In genomic region chr11:57532306-57532705, GRCm38 (mm10) we compare ENCODE assay signal across 20 mouse cellular contexts. TPM values are rescaled to one million over a fixed set of nuclear protein-coding genes. Genes with fewer than 3 reads are reported as not detected.
DNase-seq lines count a peak whose midpoint lies in the region; ATAC-seq lines count a peak whose summit lies in the region.
"Had no signal": no experiment of that assay in that cellular context is flagged by ENCODE, and none has a peak within 500 bp of the region (broad histone marks: within the 10 kb centered on the region; RNA-seq: fewer than 3 reads in every experiment).

No protein-coding gene starts in this region.

- no peaks in the 10 kb centered on the region for H3K9me3 ChIP-seq in heart, embryonic 16.5 days (replicated peaks; ENCODE audit: control insufficient read depth, low read length)
- H3K9me3 ChIP-seq in heart, embryonic 12.5 days (replicated peaks) = no peaks in the 10 kb centered on the region
- no peaks in the 10 kb centered on the region for H3K9me3 ChIP-seq in forebrain, embryonic 12.5 days
- no peaks in the 10 kb centered on the region for H3K9me3 ChIP-seq in forebrain, embryonic 15.5 days
- H3K9me3 ChIP-seq in midbrain, embryonic 12.5 days = no peaks in the 10 kb centered on the region
- H3K9me3 ChIP-seq: liver, embryonic 15.5 days had no signal

- no peak overlapping the region for H3K4me2 ChIP-seq in heart, embryonic 16.5 days (ENCODE audit: low read depth, low read length)
- no peak overlapping the region for H3K4me2 ChIP-seq in heart, embryonic 12.5 days
- H3K4me2 ChIP-seq in forebrain, embryonic 12.5 days = no peak overlapping the region
- H3K4me2 ChIP-seq in forebrain, embryonic 15.5 days (replicated peaks) = no peak overlapping the region
- no peak overlapping the region for H3K4me2 ChIP-seq in midbrain, embryonic 12.5 days (replicated peaks)
- H3K4me2 ChIP-seq: heart, embryonic 11.5 days; liver, embryonic 15.5 days had no signal

- ATAC-seq in heart, embryonic 16.5 days (replicated peaks; ENCODE audit: extremely low read depth, insufficient read depth, low FRiP score) = no peak
- ATAC-seq in heart, embryonic 12.5 days (ENCODE audit: insufficient number of reproducible peaks, low FRiP score) = no peak
- ATAC-seq in forebrain, embryonic 12.5 days (ENCODE audit: low FRiP score) = no peak
- no peak for ATAC-seq in forebrain, embryonic 15.5 days (replicated peaks)
- ATAC-seq in midbrain, embryonic 12.5 days (ENCODE audit: low FRiP score, low read depth) = no peak
- ATAC-seq: activated CD4-positive, CD25-positive, alpha-beta regulatory T cell, adult 4 months; Patski had no signal

- H3K4me3 ChIP-seq in heart, embryonic 16.5 days (ENCODE audit: low read length) = no peak overlapping the region
- H3K4me3 ChIP-seq in heart, embryonic 12.5 days = no peak overlapping the region
- no peak overlapping the region for H3K4me3 ChIP-seq in forebrain, embryonic 12.5 days (replicated peaks)
- no peak overlapping the region for H3K4me3 ChIP-seq in forebrain, embryonic 15.5 days
- H3K4me3 ChIP-seq in midbrain, embryonic 12.5 days = no peak overlapping the region
- H3K4me3 ChIP-seq: liver, embryonic 15.5 days; megakaryocyte, embryonic 14.5 days had no signal

- H3K27me3 ChIP-seq in heart, embryonic 16.5 days (ENCODE audit: control insufficient read depth, insufficient read depth, low read length) = no peaks in the 10 kb centered on the region
- no peaks in the 10 kb centered on the region for H3K27me3 ChIP-seq in heart, embryonic 12.5 days (replicated peaks)
- no peaks in the 10 kb centered on the region for H3K27me3 ChIP-seq in forebrain, embryonic 12.5 days
- H3K27me3 ChIP-seq in forebrain, embryonic 15.5 days = no peaks in the 10 kb centered on the region
- H3K27me3 ChIP-seq in midbrain, embryonic 12.5 days = no peaks in the 10 kb centered on the region
- H3K27me3 ChIP-seq: liver, embryonic 15.5 days; megakaryocyte, embryonic 14.5 days; Patski had no signal

- H3K4me1 ChIP-seq in heart, embryonic 16.5 days (ENCODE audit: control insufficient read depth, insufficient read depth, low read length) = peaks cover 10% of the 10 kb centered on the region
- peaks cover 5% of the 10 kb centered on the region for H3K4me1 ChIP-seq in heart, embryonic 12.5 days (replicated peaks)
- H3K4me1 ChIP-seq in forebrain, embryonic 12.5 days = peaks cover 16% of the 10 kb centered on the region
- peaks cover 40% of the 10 kb centered on the region for H3K4me1 ChIP-seq in forebrain, embryonic 15.5 days
- peaks cover 16% of the 10 kb centered on the region for H3K4me1 ChIP-seq in midbrain, embryonic 12.5 days
- H3K4me1 ChIP-seq: liver, embryonic 15.5 days had no signal

- 92% methylated on average over 4 of the region's 4 CpGs for WGBS in heart, embryonic 16.5 days
- 86% methylated on average over 4 of the region's 4 CpGs for WGBS in heart, embryonic 12.5 days
- WGBS in forebrain, embryonic 12.5 days = 93% methylated on average over 4 of the region's 4 CpGs
- WGBS in forebrain, embryonic 15.5 days = 91% methylated on average over 4 of the region's 4 CpGs
- WGBS in midbrain, embryonic 12.5 days = 88% methylated on average over 4 of the region's 4 CpGs

- DNase-seq in adrenal gland, postnatal 36 days = no peak
- DNase-seq in spleen, postnatal 4 days (ENCODE audit: low spot score in 2 of 2) = no peak
- no peak for DNase-seq in retina, embryonic 14.5 days (ENCODE audit: low spot score)
- DNase-seq: adrenal gland, postnatal 14 days; cerebellum, adult 8-10 months; gastrocnemius, postnatal 10 days; kidney, adult 2 months; kidney, postnatal 25 days; lung, postnatal 10 days; spleen, adult 18-20 months had no signal

- peaks cover 25% of the 10 kb centered on the region for H3K36me3 ChIP-seq in heart, embryonic 16.5 days (ENCODE audit: control insufficient read depth, insufficient read depth)
- peaks cover 50% of the 10 kb centered on the region for H3K36me3 ChIP-seq in heart, embryonic 12.5 days
- H3K36me3 ChIP-seq in forebrain, embryonic 12.5 days (replicated peaks) = peaks cover 46% of the 10 kb centered on the region
- H3K36me3 ChIP-seq in forebrain, embryonic 15.5 days = peaks cover 23% of the 10 kb centered on the region; the same call in 1 of the 2 replicates
- peaks cover 44% of the 10 kb centered on the region for H3K36me3 ChIP-seq in midbrain, embryonic 12.5 days

- H3K9ac ChIP-seq in heart, embryonic 16.5 days (ENCODE audit: low read length) = no peak overlapping the region
- H3K9ac ChIP-seq in heart, embryonic 12.5 days = no peak overlapping the region
- H3K9ac ChIP-seq in forebrain, embryonic 12.5 days = no peak overlapping the region
- no peak overlapping the region for H3K9ac ChIP-seq in forebrain, embryonic 15.5 days (replicated peaks)
- no peak overlapping the region for H3K9ac ChIP-seq in midbrain, embryonic 12.5 days (replicated peaks)
- H3K9ac ChIP-seq: liver, embryonic 15.5 days had no signal

- peak overlapping the region; percentile 16; the same call in 1 of the 2 replicates for H3K27ac ChIP-seq in heart, embryonic 16.5 days (ENCODE audit: low read length)
- no peak overlapping the region for H3K27ac ChIP-seq in heart, embryonic 12.5 days (ENCODE audit: poor library complexity, severe bottlenecking)
- H3K27ac ChIP-seq in forebrain, embryonic 12.5 days = peak overlapping the region; percentile 84; the same call in 1 of the 2 replicates
- peak overlapping the region; percentile 89 for H3K27ac ChIP-seq in forebrain, embryonic 15.5 days (replicated peaks)
- peak overlapping the region; percentile 85 for H3K27ac ChIP-seq in midbrain, embryonic 12.5 days (replicated peaks)
- H3K27ac ChIP-seq: liver, embryonic 15.5 days had no signal

RNA-seq across cellular contexts. Expression of gene Mfap3, which starts 13.8 kb away (rescaled TPM):
- 28.4 and 32.1 TPM in 2 replicates for polyA plus RNA-seq in heart, embryonic 16.5 days (2015; fragmentation: Nextera tagmentation; extraction: Ambion mirVana)
- 31.2 and 33.5 TPM in 2 replicates for polyA plus RNA-seq in heart, embryonic 12.5 days (2016; fragmentation: Nextera tagmentation; extraction: Ambion mirVana)
- polyA plus RNA-seq in forebrain, embryonic 12.5 days (2016; fragmentation: Nextera tagmentation; extraction: Ambion mirVana) = 51.6 and 58.1 TPM in 2 replicates
- 71.7 and 75.5 TPM in 2 replicates for polyA plus RNA-seq in forebrain, embryonic 15.5 days (2015; fragmentation: Nextera tagmentation; extraction: Ambion mirVana)
- 57.9 and 59.4 TPM in 2 replicates for polyA plus RNA-seq in midbrain, embryonic 12.5 days (2016; fragmentation: Nextera tagmentation; extraction: Ambion mirVana)
- 10 to 100 TPM; 25.5 to 29.7 TPM for total RNA-seq in adrenal gland, postnatal 36 days (2021)

RNA-seq across cellular contexts. Expression of gene Fam114a2, which starts 13.9 kb away (rescaled TPM):
- polyA plus RNA-seq in heart, embryonic 16.5 days (2015; fragmentation: Nextera tagmentation; extraction: Ambion mirVana) = 65.3 and 68.4 TPM in 2 replicates
- 67.8 and 69.4 TPM in 2 replicates for polyA plus RNA-seq in heart, embryonic 12.5 days (2016; fragmentation: Nextera tagmentation; extraction: Ambion mirVana)
- 79.0 and 81.5 TPM in 2 replicates for polyA plus RNA-seq in forebrain, embryonic 12.5 days (2016; fragmentation: Nextera tagmentation; extraction: Ambion mirVana)
- polyA plus RNA-seq in forebrain, embryonic 15.5 days (2015; fragmentation: Nextera tagmentation; extraction: Ambion mirVana) = 107 and 111 TPM in 2 replicates
- polyA plus RNA-seq in midbrain, embryonic 12.5 days (2016; fragmentation: Nextera tagmentation; extraction: Ambion mirVana) = 81.0 and 88.1 TPM in 2 replicates
- total RNA-seq in adrenal gland, postnatal 36 days (2021) = 10 to 100 TPM; 56.8 to 72.0 TPM
